Mouse (Mus musculus) lung, postnatal 0 days (tissue): ENCODE measurements around the gene Ckmt1.

ENCODE experiments used
- CTCF ChIP-seq: IDR thresholded peaks from 2 replicates; pipeline ENCODE4 v1.5.1; 2016; ENCODE audit warnings: antibody characterized with exemption, mild to moderate bottlenecking
- EP300 ChIP-seq: IDR thresholded peaks from 2 replicates; pipeline ENCODE4 v1.6.1; 2016; ENCODE audit warnings: antibody characterized with exemption, mild to moderate bottlenecking, control low read depth

- TF ChIP-seq CTCF, result no peak
- TF ChIP-seq EP300, result no peak
Measured at GRCm38 (mm10) chr2:121359461-121359860, 1.9 kb downstream of the Ckmt1 start.
